Mouse (Mus musculus) monocyte, adult 2 months (primary cell): ENCODE measurements around the gene Nsun7.

ENCODE experiments used
- DNase-seq, 2 experiments: peaks; one replicate each; pipeline ENCODE4 v3.0.0; 2022; ENCODE audit warnings: low spot score in 2 of 2, low read depth in 1 of 2

Gene Nsun7

GRCm38 (mm10) chr5:66330806-66331205, 71.1 kb downstream of the Nsun7 start:
- no peak for DNase-seq

- no peak for DNase-seq
Observed at GRCm38 (mm10) chr5:66337025-66337968, 77.6 kb downstream of the Nsun7 start.

GRCm38 (mm10) chr5:66337969-66338345, 78.3 kb downstream of the Nsun7 start:
- DNase-seq: no peak

GRCm38 (mm10) chr5:66338583-66338982, 78.9 kb downstream of the Nsun7 start:
- DNase-seq: no peak

- no peak for DNase-seq
Observed at GRCm38 (mm10) chr5:66340356-66341102, 80.8 kb downstream of the Nsun7 start.

GRCm38 (mm10) chr5:66341848-66342247, 82.2 kb downstream of the Nsun7 start:
- DNase-seq: no peak

GRCm38 (mm10) chr5:66342285-66342684, 82.6 kb downstream of the Nsun7 start:
- DNase-seq: no peak

GRCm38 (mm10) chr5:66344182-66344581, 84.5 kb downstream of the Nsun7 start:
- DNase-seq: no peak

- DNase-seq: no peak
Observed at GRCm38 (mm10) chr5:66345140-66345539, 85.4 kb downstream of the Nsun7 start.

- DNase-seq: no peak
Observed at GRCm38 (mm10) chr5:66346756-66347155, 87.1 kb downstream of the Nsun7 start.
